Mouse (Mus musculus): ENCODE data around the gene Duoxa2. TPM values are rescaled to one million over a fixed set of nuclear protein-coding genes. Genes with fewer than 3 reads are reported as not detected.
"Not testable (repeated sequence)": the region's sequence is repeated elsewhere in the genome, so short reads cannot be mapped to it uniquely, and the experiment has no call there.

Gene Duoxa2
- polyA plus RNA-seq, 1 experiment = not detected

- peaks cover 3% of the 10 kb centered on the region for H3K27me3 ChIP-seq (ENCODE audit: control insufficient read depth)
- H3K4me1 ChIP-seq (ENCODE audit: control insufficient read depth) = no peaks in the 10 kb centered on the region
- no peaks in the 10 kb centered on the region for H3K9me3 ChIP-seq (ENCODE audit: control insufficient read depth, low read length)
- no peaks in the 10 kb centered on the region for H3K36me3 ChIP-seq (ENCODE audit: control insufficient read depth)
- H3K4me3 ChIP-seq (replicated peaks) = no peak overlapping the region
- TF ChIP-seq GATA1 (IDR thresholded peaks at IDR 0.05; ENCODE audit: low read length) = no peak
Observed at GRCm38 (mm10) chr2:122323960-122324359, 25.3 kb downstream of the Duoxa2 start.

GRCm38 (mm10) chr2:122324586-122324985 is 25.9 kb downstream of the Duoxa2 start:
- TF ChIP-seq GATA1 (IDR thresholded peaks at IDR 0.05; ENCODE audit: low read length) (no peak), TAL1 (IDR thresholded peaks at IDR 0.05; ENCODE audit: low read length) (no peak)
- H3K36me3 ChIP-seq (ENCODE audit: control insufficient read depth) = no peaks in the 10 kb centered on the region
- no peak overlapping the region for H3K4me3 ChIP-seq (replicated peaks)
- H3K4me1 ChIP-seq (ENCODE audit: control insufficient read depth) = no peaks in the 10 kb centered on the region
- H3K27me3 ChIP-seq (ENCODE audit: control insufficient read depth) = no peaks in the 10 kb centered on the region; the same call in 1 of the 2 replicates
- H3K9me3 ChIP-seq (ENCODE audit: control insufficient read depth, low read length) = no peaks in the 10 kb centered on the region

- Histone ChIP-seq H3K36me3 (ENCODE audit: control insufficient read depth) (no peaks in the 10 kb centered on the region), H3K4me1 (ENCODE audit: control insufficient read depth) (no peaks in the 10 kb centered on the region), H3K27me3 (ENCODE audit: control insufficient read depth) (no peaks in the 10 kb centered on the region), H3K9me3 (ENCODE audit: control insufficient read depth, low read length) (no peaks in the 10 kb centered on the region), H3K4me3 (replicated peaks) (no peak overlapping the region)
- no peak for TF ChIP-seq GATA1 (IDR thresholded peaks at IDR 0.05; ENCODE audit: low read length)
- no peak for TF ChIP-seq TAL1 (IDR thresholded peaks at IDR 0.05; ENCODE audit: low read length)
Observed at GRCm38 (mm10) chr2:122325361-122325760, 26.7 kb downstream of the Duoxa2 start.

GRCm38 (mm10) chr2:122327986-122328385 is 29.3 kb downstream of the Duoxa2 start:
- no peaks in the 10 kb centered on the region for H3K9me3 ChIP-seq (ENCODE audit: control insufficient read depth, low read length)
- H3K36me3 ChIP-seq (ENCODE audit: control insufficient read depth) = no peaks in the 10 kb centered on the region
- H3K27me3 ChIP-seq (ENCODE audit: control insufficient read depth) = no peaks in the 10 kb centered on the region
- H3K4me1 ChIP-seq (ENCODE audit: control insufficient read depth) = no peaks in the 10 kb centered on the region
- no peak overlapping the region for H3K4me3 ChIP-seq (replicated peaks)
- no peak for TF ChIP-seq TAL1 (IDR thresholded peaks at IDR 0.05; ENCODE audit: low read length)
- no peak for TF ChIP-seq GATA1 (IDR thresholded peaks at IDR 0.05; ENCODE audit: low read length)

GRCm38 (mm10) chr2:122330317-122330716 is 31.6 kb downstream of the Duoxa2 start:
- H3K27me3 ChIP-seq (ENCODE audit: control insufficient read depth); H3K36me3 ChIP-seq (ENCODE audit: control insufficient read depth); H3K4me1 ChIP-seq (ENCODE audit: control insufficient read depth); H3K4me3 ChIP-seq (replicated peaks); H3K9me3 ChIP-seq (ENCODE audit: control insufficient read depth, low read length): not testable (repeated sequence)

- TF ChIP-seq TAL1 (IDR thresholded peaks at IDR 0.05; ENCODE audit: low read length) (no peak), GATA1 (IDR thresholded peaks at IDR 0.05; ENCODE audit: low read length) (no peak)
- Histone ChIP-seq H3K27me3 (ENCODE audit: control insufficient read depth) (peaks cover 12% of the 10 kb centered on the region), H3K36me3 (ENCODE audit: control insufficient read depth) (no peaks in the 10 kb centered on the region)
Observed at GRCm38 (mm10) chr2:122332222-122332621, 33.5 kb downstream of the Duoxa2 start.

GRCm38 (mm10) chr2:122334170-122334569 is 35.5 kb downstream of the Duoxa2 start:
- Histone ChIP-seq H3K4me1 (ENCODE audit: control insufficient read depth) (peaks cover 2% of the 10 kb centered on the region; the same call in 1 of the 2 replicates), H3K9me3 (ENCODE audit: control insufficient read depth, low read length) (no peaks in the 10 kb centered on the region), H3K4me3 (replicated peaks) (no peak overlapping the region), H3K27me3 (ENCODE audit: control insufficient read depth) (peaks cover 25% of the 10 kb centered on the region), H3K36me3 (ENCODE audit: control insufficient read depth) (no peaks in the 10 kb centered on the region)
- TF ChIP-seq GATA1 (IDR thresholded peaks at IDR 0.05; ENCODE audit: low read length) = no peak
- no peak for TF ChIP-seq TAL1 (IDR thresholded peaks at IDR 0.05; ENCODE audit: low read length)

More at GRCm38 (mm10) chr2:122332222-122332621, 33.5 kb downstream of the Duoxa2 start:
- Histone ChIP-seq H3K4me1 (ENCODE audit: control insufficient read depth) (peaks cover 2% of the 10 kb centered on the region; the same call in 1 of the 2 replicates), H3K4me3 (replicated peaks) (no peak overlapping the region), H3K9me3 (ENCODE audit: control insufficient read depth, low read length) (no peaks in the 10 kb centered on the region)

- Histone ChIP-seq H3K9me3 (ENCODE audit: control insufficient read depth, low read length) (no peaks in the 10 kb centered on the region), H3K4me3 (replicated peaks) (no peak overlapping the region), H3K27me3 (ENCODE audit: control insufficient read depth) (peaks cover 28% of the 10 kb centered on the region), H3K36me3 (ENCODE audit: control insufficient read depth) (no peaks in the 10 kb centered on the region), H3K4me1 (ENCODE audit: control insufficient read depth) (peaks cover 2% of the 10 kb centered on the region; the same call in 1 of the 2 replicates)
- no peak for TF ChIP-seq TAL1 (IDR thresholded peaks at IDR 0.05; ENCODE audit: low read length)
- no peak for TF ChIP-seq GATA1 (IDR thresholded peaks at IDR 0.05; ENCODE audit: low read length)
Observed at GRCm38 (mm10) chr2:122337291-122337690, 38.6 kb downstream of the Duoxa2 start.

- H3K36me3 ChIP-seq (ENCODE audit: control insufficient read depth) = peaks cover 3% of the 10 kb centered on the region
- TF ChIP-seq GATA1 (IDR thresholded peaks at IDR 0.05; ENCODE audit: low read length) (no peak), TAL1 (IDR thresholded peaks at IDR 0.05; ENCODE audit: low read length) (no peak)
- peaks cover 4% of the 10 kb centered on the region for H3K27me3 ChIP-seq (ENCODE audit: control insufficient read depth)
Observed at GRCm38 (mm10) chr2:122345106-122345893, 46.6 kb downstream of the Duoxa2 start.

GRCm38 (mm10) chr2:122346164-122346563 is 47.5 kb downstream of the Duoxa2 start:
- H3K27me3 ChIP-seq (ENCODE audit: control insufficient read depth); H3K4me3 ChIP-seq (replicated peaks); H3K9me3 ChIP-seq (ENCODE audit: control insufficient read depth, low read length): not testable (repeated sequence)

More at GRCm38 (mm10) chr2:122345106-122345893, 46.6 kb downstream of the Duoxa2 start:
- no peaks in the 10 kb centered on the region for H3K9me3 ChIP-seq (ENCODE audit: control insufficient read depth, low read length)
- no peak overlapping the region for H3K4me3 ChIP-seq (replicated peaks)
- peaks cover 27% of the 10 kb centered on the region for H3K4me1 ChIP-seq (ENCODE audit: control insufficient read depth)

More at GRCm38 (mm10) chr2:122346164-122346563, 47.5 kb downstream of the Duoxa2 start:
- H3K4me1 ChIP-seq (ENCODE audit: control insufficient read depth) = peaks cover 32% of the 10 kb centered on the region
- H3K36me3 ChIP-seq (ENCODE audit: control insufficient read depth) = not testable (repeated sequence)
